Mouse (Mus musculus) intestine, postnatal 0 days (tissue): ENCODE results near the gene Otogl. TPM values are rescaled to one million over a fixed set of nuclear protein-coding genes. Genes with fewer than 3 reads are reported as not detected.

Experiments
- ATAC-seq: fragments of 200-750 bp; cut with Nextera tagmentation; 2 replicates; pipeline ENCODE4 v1.8.0; 2017; ENCODE audit warnings: mild to moderate bottlenecking, moderate TSS enrichment, moderate library complexity
- H3K27ac ChIP-seq: fragments of 300-500 bp; sonication (generic); 2 replicates; pipeline ENCODE4 v1.5.1; 2014; ENCODE audit warnings: mild to moderate bottlenecking, low read depth, low read length, moderate library complexity
- H3K27me3 ChIP-seq: fragments of 300-500 bp; sonication (generic); replicated peaks from 2 replicates; pipeline ENCODE4 v1.6.1; 2014; ENCODE audit warnings: low read length, mixed read lengths; ENCODE audit not compliant: control insufficient read depth, insufficient read depth
- H3K36me3 ChIP-seq: fragments of 300-500 bp; sonication (generic); 2 replicates; pipeline ENCODE4 v1.6.1; 2014; ENCODE audit warnings: mild to moderate bottlenecking, moderate library complexity; ENCODE audit not compliant: control insufficient read depth, insufficient read depth
- H3K4me1 ChIP-seq: fragments of 300-500 bp; sonication (generic); replicated peaks from 2 replicates; pipeline ENCODE4 v1.6.1; 2014; ENCODE audit warnings: antibody characterized with exemption, low read length, mixed read lengths; ENCODE audit not compliant: control insufficient read depth, insufficient read depth
- H3K4me2 ChIP-seq: fragments of 300-500 bp; sonication (generic); replicated peaks from 2 replicates; pipeline ENCODE4 v1.6.1; 2014; ENCODE audit warnings: low read depth, mild to moderate bottlenecking, moderate library complexity
- H3K4me3 ChIP-seq: fragments of 300-500 bp; sonication (generic); 2 replicates; pipeline ENCODE4 v1.5.1; 2014; ENCODE audit warnings: low read depth, low read length
- H3K9ac ChIP-seq: fragments of 300-500 bp; sonication (generic); 2 replicates; pipeline ENCODE4 v1.6.1; 2014; ENCODE audit warnings: mild to moderate bottlenecking, low read depth, low read length
- H3K9me3 ChIP-seq: fragments of 300-500 bp; sonication (generic); 2 replicates; pipeline ENCODE4 v1.6.1; 2016; ENCODE audit warnings: mixed run types; ENCODE audit not compliant: control insufficient read depth
- CTCF ChIP-seq: sonication (generic); IDR thresholded peaks from 2 replicates; pipeline ENCODE4 v1.5.1; 2016; ENCODE audit warnings: low read depth, mild to moderate bottlenecking, control low read depth, antibody characterized with exemption, moderate library complexity
- WGBS: fragments of 180-500 bp; shearing (Covaris S2); extraction: QIAGEN DNeasy Blood & Tissue Kit; methylation state at CpG from one replicate; pipeline ENCODE4 v1.1.7; 2014; 5-methylcytosine and 5-hydroxymethylcytosine counted together
- polyA plus RNA-seq: library from polyadenylated mRNA; unstranded; fragments of >200 nt; fragmentation: Nextera tagmentation; extraction: Ambion mirVana; gene quantifications from 2 replicates; pipeline ENCODE4 v1.2.1, GENCODE M21; 2015

The Otogl gene
- polyA plus RNA-seq, 1 experiment from 2014 or later: not detected

DNA sequence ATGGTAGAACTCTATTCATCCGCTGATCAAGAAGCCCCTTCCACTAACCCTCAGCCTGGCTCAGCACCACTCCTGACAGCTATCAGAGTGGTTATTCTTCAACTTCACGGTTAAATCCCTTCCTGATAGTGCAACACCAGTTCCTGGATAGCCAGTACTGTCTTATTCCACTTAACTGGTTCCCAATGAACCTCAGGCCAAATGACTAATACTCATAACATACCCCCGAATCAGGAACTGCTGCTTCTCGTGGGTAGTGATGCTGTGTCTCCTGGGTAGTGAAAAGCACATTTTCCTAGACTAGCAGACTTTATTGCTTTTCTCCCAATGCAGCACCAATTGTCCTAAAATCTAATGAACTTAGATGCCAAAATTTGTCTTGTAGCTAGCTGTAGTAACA, 39.8 kb downstream of the Otogl start:
- no peak overlapping the region for H3K4me3 ChIP-seq
- H3K36me3 ChIP-seq: no peaks in the 10 kb centered on the region
- no peak overlapping the region for H3K27ac ChIP-seq
- no peak for TF ChIP-seq CTCF
- H3K4me2 ChIP-seq: no peak overlapping the region
- no peaks in the 10 kb centered on the region for H3K9me3 ChIP-seq
- H3K4me1 ChIP-seq: no peaks in the 10 kb centered on the region
- no peak overlapping the region for H3K9ac ChIP-seq
- no peaks in the 10 kb centered on the region for H3K27me3 ChIP-seq
- ATAC-seq: no peak
- WGBS: 81% methylated on average over 4 of the region's 4 CpGs

DNA sequence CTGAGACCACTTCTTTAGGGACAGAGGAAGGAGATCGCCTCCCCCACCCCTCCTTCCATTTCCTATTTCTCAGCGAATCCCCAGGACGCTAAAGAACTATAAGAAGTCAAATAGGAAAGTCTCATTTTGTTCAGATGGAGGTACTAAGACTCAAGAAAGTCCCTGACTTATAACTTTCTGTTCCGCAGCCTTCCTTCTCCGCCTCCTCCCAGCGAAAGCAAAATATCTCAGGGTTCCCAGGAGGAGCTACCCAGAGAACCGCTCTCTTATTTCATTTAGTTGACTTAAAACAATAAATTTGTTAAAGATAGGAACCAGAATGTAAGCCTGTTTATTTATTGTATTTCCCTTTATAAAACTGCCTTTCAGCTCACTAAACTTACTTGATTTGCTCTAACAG, 41.4 kb downstream of the Otogl start:
- no peak overlapping the region for H3K27ac ChIP-seq
- no peak for ATAC-seq

GRCm38 (mm10) chr10:107868904-107869303, 43.0 kb downstream of the Otogl start:
- no peak for ATAC-seq
- no peak overlapping the region for H3K4me3 ChIP-seq
- no peak for TF ChIP-seq CTCF
- no peak overlapping the region for H3K4me2 ChIP-seq
- H3K9ac ChIP-seq: no peak overlapping the region
- H3K4me1 ChIP-seq: no peaks in the 10 kb centered on the region
- H3K27ac ChIP-seq: no peak overlapping the region
- 93% methylated on average over 8 of the region's 8 CpGs for WGBS
- no peaks in the 10 kb centered on the region for H3K27me3 ChIP-seq
- H3K9me3 ChIP-seq: no peaks in the 10 kb centered on the region
- no peaks in the 10 kb centered on the region for H3K36me3 ChIP-seq

More for the DNA sequence above, 41.4 kb downstream of the Otogl start:
- H3K9me3 ChIP-seq: no peaks in the 10 kb centered on the region
- no peak overlapping the region for H3K4me2 ChIP-seq
- no peaks in the 10 kb centered on the region for H3K27me3 ChIP-seq
- no peak overlapping the region for H3K9ac ChIP-seq
- TF ChIP-seq CTCF: no peak
- WGBS: 68% methylated on average over 7 of the region's 7 CpGs
- no peak overlapping the region for H3K4me3 ChIP-seq
- no peaks in the 10 kb centered on the region for H3K36me3 ChIP-seq
- H3K4me1 ChIP-seq: no peaks in the 10 kb centered on the region

GRCm38 (mm10) chr10:107867414-107867813, 44.5 kb downstream of the Otogl start:
- no peaks in the 10 kb centered on the region for H3K9me3 ChIP-seq
- 48% methylated on average over 4 of the region's 4 CpGs for WGBS
- TF ChIP-seq CTCF: no peak
- no peak overlapping the region for H3K27ac ChIP-seq
- H3K4me2 ChIP-seq: no peak overlapping the region
- no peak overlapping the region for H3K4me3 ChIP-seq
- H3K9ac ChIP-seq: no peak overlapping the region
- no peaks in the 10 kb centered on the region for H3K27me3 ChIP-seq
- peak; percentile 49; the same call in 1 of the 2 replicates for ATAC-seq
- no peaks in the 10 kb centered on the region for H3K36me3 ChIP-seq
- H3K4me1 ChIP-seq: no peaks in the 10 kb centered on the region

DNA sequence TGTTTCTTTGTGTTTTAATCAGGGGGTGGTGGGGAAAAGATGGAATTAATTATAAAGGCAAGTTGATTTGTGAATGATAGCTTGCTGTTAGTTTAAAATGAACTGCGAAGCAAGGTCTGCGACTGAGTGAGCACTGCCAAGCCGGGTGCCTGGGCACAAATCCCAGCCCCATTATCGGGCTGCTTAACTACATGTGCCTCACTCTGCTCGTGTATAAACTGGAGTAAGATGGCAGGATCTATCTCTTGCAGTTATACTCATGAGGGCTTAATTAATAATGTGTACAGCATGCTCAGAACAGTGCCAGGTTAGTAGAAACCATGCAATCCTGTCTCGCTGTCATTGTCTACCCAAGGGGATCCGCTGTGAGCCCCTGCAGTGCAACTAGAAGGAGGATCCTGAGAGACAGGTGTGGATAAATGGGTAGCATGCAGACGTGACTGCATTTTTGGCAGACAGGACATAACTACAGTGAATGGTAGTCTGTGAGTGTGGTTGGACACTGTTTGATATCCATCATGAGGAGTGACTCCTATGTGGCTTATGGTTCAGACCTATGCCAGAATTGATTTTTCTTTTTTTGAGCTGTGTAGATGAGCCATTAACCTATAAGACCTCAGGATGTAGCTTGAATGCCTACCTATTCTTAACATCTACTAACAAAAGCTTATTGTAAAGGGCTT, 51.6 kb downstream of the Otogl start:
- Histone ChIP-seq H3K9ac (no peak overlapping the region), H3K4me1 (no peaks in the 10 kb centered on the region), H3K36me3 (no peaks in the 10 kb centered on the region), H3K9me3 (no peaks in the 10 kb centered on the region), H3K27me3 (no peaks in the 10 kb centered on the region), H3K27ac (no peak overlapping the region), H3K4me3 (no peak overlapping the region), H3K4me2 (no peak overlapping the region)
- ATAC-seq: no peak
- no peak for TF ChIP-seq CTCF
- WGBS: 79% methylated on average over 8 of the region's 8 CpGs

GRCm38 (mm10) chr10:107859220-107859619, 52.7 kb downstream of the Otogl start:
- 90% methylated on average over 3 of the region's 3 CpGs for WGBS
- no peak for ATAC-seq
- Histone ChIP-seq H3K4me1 (no peaks in the 10 kb centered on the region), H3K27ac (no peak overlapping the region), H3K4me2 (no peak overlapping the region), H3K4me3 (no peak overlapping the region), H3K9ac (no peak overlapping the region), H3K9me3 (no peaks in the 10 kb centered on the region), H3K36me3 (no peaks in the 10 kb centered on the region), H3K27me3 (no peaks in the 10 kb centered on the region)
- no peak for TF ChIP-seq CTCF
